Mouse (Mus musculus) left cerebral cortex, adult 18-20 months (tissue): Measurements from ENCODE around the gene Foxi3. TPM values are rescaled to one million over a fixed set of nuclear protein-coding genes. Genes with fewer than 3 reads are reported as not detected.

ENCODE experiments used
- DNase-seq, 2 experiments: peaks; one replicate each; pipeline ENCODE4 v3.0.0; 2021 to 2022; ENCODE audit warnings: low spot score in 2 of 2, mixed read lengths in 1 of 2
- total RNA-seq, 2 experiments: library from RNA; stranded (reverse); gene quantifications; 2 replicates each; pipeline ENCODE4 v1.2.3; 2021

The Foxi3 gene
- total RNA-seq, 2 experiments from 2014 or later = not detected

DNA sequence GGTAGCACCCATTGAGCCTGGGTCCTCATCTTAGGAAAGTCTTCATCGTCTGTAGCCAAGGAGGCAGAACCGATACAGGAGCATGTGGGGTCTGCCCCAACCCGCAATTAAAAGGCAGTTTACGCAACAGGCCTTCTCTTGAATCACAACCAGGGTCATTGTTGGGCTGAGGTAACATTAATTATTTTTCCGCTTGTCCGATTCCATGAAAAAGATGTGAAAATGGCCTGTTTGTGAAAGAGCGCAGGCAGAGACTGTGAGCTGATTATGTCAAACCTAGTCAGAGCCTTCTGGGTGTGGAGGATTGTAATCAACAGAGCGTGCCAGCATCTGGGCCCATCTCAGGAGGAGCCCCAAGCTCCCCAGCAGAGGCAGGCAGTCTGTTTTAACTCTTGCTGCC, 30.4 kb downstream of the Foxi3 start:
- no peak for DNase-seq

DNA sequence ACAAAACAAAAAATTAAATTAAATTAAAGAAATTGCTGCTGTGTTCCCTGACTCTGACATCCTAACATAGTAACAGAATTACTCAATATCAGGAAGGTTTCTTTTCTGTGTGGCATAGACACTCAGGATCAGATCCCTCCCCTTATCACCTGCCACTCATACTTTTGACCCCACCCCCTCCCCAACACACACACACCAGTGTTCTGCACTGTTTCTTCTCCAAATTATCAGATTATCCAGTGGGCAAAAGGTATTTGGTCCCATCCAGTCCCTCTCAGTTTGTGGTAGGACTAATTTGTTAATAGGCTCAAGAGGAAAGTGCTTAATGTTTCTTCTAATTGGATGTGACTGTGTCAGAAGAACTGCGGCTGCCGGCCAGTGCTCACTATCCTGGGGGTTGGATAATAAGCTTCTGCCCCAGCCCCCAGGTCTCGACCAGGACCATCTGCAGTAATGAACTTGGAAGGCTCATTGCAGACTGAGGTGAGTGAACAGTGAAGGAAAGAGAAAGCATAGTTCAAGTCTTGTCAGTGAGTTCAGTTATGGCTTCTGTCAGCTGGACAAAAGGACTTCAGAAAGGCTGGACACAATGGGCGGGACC, 39.9 kb downstream of the Foxi3 start:
- DNase-seq = no peak

DNA sequence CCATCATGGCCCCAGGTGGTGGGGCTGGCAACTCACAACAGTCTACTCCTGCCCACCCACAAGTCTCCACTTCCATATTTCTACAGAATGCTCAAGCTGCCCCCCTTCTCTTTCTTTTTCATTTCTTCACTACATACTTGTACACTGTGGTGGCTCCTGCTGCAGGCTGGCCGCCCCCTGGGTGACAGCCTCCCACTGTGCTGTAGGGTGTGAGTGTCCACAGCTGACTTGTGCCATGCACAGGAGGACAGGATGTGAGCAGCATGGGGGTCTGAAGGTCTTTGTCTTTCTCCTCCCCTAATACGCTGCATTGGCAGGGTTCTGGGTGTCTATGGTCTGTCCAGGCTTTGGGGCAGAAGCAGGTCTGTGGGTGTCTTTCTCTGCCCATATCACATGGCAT, 46.3 kb downstream of the Foxi3 start:
- no peak for DNase-seq

DNA sequence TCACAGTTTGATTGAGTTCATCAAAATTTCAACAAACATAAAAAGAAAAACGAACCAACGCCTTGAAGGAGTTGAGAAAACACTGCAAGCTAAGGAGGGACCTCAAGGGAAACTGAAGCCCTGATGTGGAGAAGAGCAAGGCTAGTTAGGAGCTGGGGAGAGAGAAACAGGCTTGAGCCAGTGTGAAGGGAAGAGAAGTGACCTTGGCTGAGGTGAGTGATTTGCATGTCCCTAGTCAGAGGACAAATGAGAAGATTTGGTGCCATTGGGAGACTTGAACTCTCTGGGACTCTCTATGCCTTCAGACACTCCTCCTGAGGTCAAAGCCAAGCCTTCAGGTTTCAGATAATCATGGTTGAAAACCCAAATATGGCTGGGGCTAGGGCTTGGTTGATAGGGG, 47.8 kb downstream of the Foxi3 start:
- no peak for DNase-seq

Other genes starting within 250 kb of the Foxi3 start
- 10 to 100 TPM; 11.9 to 16.2 TPM for gene Rpia, start 164.3 kb upstream of the Foxi3 start, total RNA-seq
- 10 to 100 TPM; 25.3 to 27.5 TPM for gene Eif2ak3, start 112.0 kb upstream of the Foxi3 start, total RNA-seq
- not detected for gene Tex37, start 37.6 kb upstream of the Foxi3 start, total RNA-seq
- 1 to 10 TPM; 3.8 to 5.6 TPM for gene Thnsl2, start 187.9 kb downstream of the Foxi3 start, total RNA-seq
- not detected for gene Fabp1, start 243.3 kb downstream of the Foxi3 start, total RNA-seq